Comparison of ENCODE assay signal across 8 mouse cellular contexts in genomic region chr14:30626756-30627742, GRCm38 (mm10). TPM values are rescaled to one million over a fixed set of nuclear protein-coding genes. Genes with fewer than 3 reads are reported as not detected.
DNase-seq lines count a peak whose midpoint lies in the region; ATAC-seq and TF ChIP-seq lines count a peak whose summit lies in the region.

No protein-coding gene starts in this region.

- WGBS in kidney, postnatal 0 days: 46% methylated on average over 12 of the region's 12 CpGs
- 55% methylated on average over 12 of the region's 12 CpGs for WGBS in intestine, embryonic 14.5 days

- H3K4me1 ChIP-seq in kidney, postnatal 0 days (replicated peaks; ENCODE audit: insufficient read depth, low read length): peaks cover 15% of the 10 kb centered on the region
- peaks cover 4% of the 10 kb centered on the region for H3K4me1 ChIP-seq in cortical plate, adult 2 months (ENCODE audit: control insufficient read depth, insufficient read depth, low read length)
- H3K4me1 ChIP-seq in intestine, embryonic 14.5 days (replicated peaks; ENCODE audit: control insufficient read depth, insufficient read depth, low read length): peaks cover 16% of the 10 kb centered on the region; the same call in 1 of the 2 replicates

- no peak for TF ChIP-seq POLR2A in cortical plate, adult 2 months (IDR thresholded peaks at IDR 0.05; ENCODE audit: extremely low read depth, insufficient read depth, low read length)
- no peak for TF ChIP-seq POLR2A in myocyte (IDR thresholded peaks at IDR 0.05; ENCODE audit: insufficient read length, low read depth)

- no peak for TF ChIP-seq CTCF in kidney, postnatal 0 days (IDR thresholded peaks at IDR 0.05; ENCODE audit: low read depth)
- TF ChIP-seq CTCF in cortical plate, adult 2 months (IDR thresholded peaks at IDR 0.05; ENCODE audit: extremely low read depth, insufficient read depth, low read length): no peak

- no peaks in the 10 kb centered on the region for H3K27me3 ChIP-seq in kidney, postnatal 0 days (ENCODE audit: insufficient read depth, low read length)
- no peaks in the 10 kb centered on the region for H3K27me3 ChIP-seq in intestine, embryonic 14.5 days (replicated peaks; ENCODE audit: control insufficient read depth, insufficient read depth, low read length)
- no peaks in the 10 kb centered on the region for H3K27me3 ChIP-seq in myocyte (ENCODE audit: control insufficient read depth, insufficient read depth, insufficient read length)

- H3K4me2 ChIP-seq in kidney, postnatal 0 days (ENCODE audit: low read length): peak overlapping the region; percentile 76
- H3K4me2 ChIP-seq in intestine, embryonic 14.5 days (ENCODE audit: low read length): peak overlapping the region; percentile 66
- peak overlapping the region; percentile 65 for H3K4me2 ChIP-seq in myocyte (ENCODE audit: low read depth)

- no peak for DNase-seq in kidney, postnatal 0 days (ENCODE audit: low spot score)
- DNase-seq in kidney, postnatal 36 days: no peak
- no peak for DNase-seq in intestine, embryonic 14.5 days (ENCODE audit: low spot score)
- no peak for DNase-seq in adipocyte (ENCODE audit: low spot score)
- DNase-seq in layer of hippocampus, postnatal 10 days (ENCODE audit: low spot score in 2 of 2): no peak

- H3ac ChIP-seq in myocyte (ENCODE audit: control insufficient read depth, insufficient read length): peak overlapping the region; percentile 45

- peak overlapping the region; percentile 58 for H3K4me3 ChIP-seq in kidney, postnatal 0 days (replicated peaks; ENCODE audit: low read depth, low read length)
- no peak overlapping the region; the same call in 1 of the 2 replicates for H3K4me3 ChIP-seq in cortical plate, adult 2 months (ENCODE audit: insufficient read depth, low read length)
- H3K4me3 ChIP-seq in intestine, embryonic 14.5 days (ENCODE audit: low read depth, low read length): peak overlapping the region; percentile 75
- H3K4me3 ChIP-seq in myocyte: peak overlapping the region; percentile 85

- H3K9ac ChIP-seq in kidney, postnatal 0 days (ENCODE audit: low read depth, low read length): peak overlapping the region; percentile 78
- peak overlapping the region; percentile 46 for H3K9ac ChIP-seq in intestine, embryonic 14.5 days (ENCODE audit: low read length)

- H3K36me3 ChIP-seq in kidney, postnatal 0 days (ENCODE audit: insufficient read depth, low read length): no peaks in the 10 kb centered on the region
- H3K36me3 ChIP-seq in intestine, embryonic 14.5 days (ENCODE audit: control insufficient read depth, insufficient read depth, low read length): no peaks in the 10 kb centered on the region
- no peaks in the 10 kb centered on the region for H3K36me3 ChIP-seq in myocyte (ENCODE audit: control insufficient read depth, insufficient read depth)

- no peaks in the 10 kb centered on the region for H3K9me3 ChIP-seq in kidney, postnatal 0 days (replicated peaks; ENCODE audit: low read length)
- H3K9me3 ChIP-seq in intestine, embryonic 14.5 days (ENCODE audit: control insufficient read depth, low read length): no peaks in the 10 kb centered on the region

- H3K79me2 ChIP-seq in myocyte (ENCODE audit: control insufficient read depth, insufficient read depth): peaks cover 20% of the 10 kb centered on the region

- no peak for ATAC-seq in kidney, postnatal 0 days (replicated peaks; ENCODE audit: low FRiP score, low read depth)
- no peak for ATAC-seq in intestine, embryonic 14.5 days (replicated peaks; ENCODE audit: low FRiP score, low TSS enrichment, low read depth)
- ATAC-seq in frontal cortex, adult (ENCODE audit: low TSS enrichment): no peak

- peak overlapping the region; percentile 87 for H3K27ac ChIP-seq in kidney, postnatal 0 days
- 0 out of 2 replicates have a peak overlapping the region, but pooled peaks have one; percentile 22 for H3K27ac ChIP-seq in cortical plate, adult 2 months (ENCODE audit: insufficient read depth, low read length)
- peak overlapping the region; percentile 57; the same call in 1 of the 2 replicates for H3K27ac ChIP-seq in intestine, embryonic 14.5 days (ENCODE audit: low read depth)

TF ChIP-seq in myocyte, 11 proteins besides CTCF, POLR2A, EP300 and RAD21:
- TF ChIP-seq SRF (IDR thresholded peaks at IDR 0.05; ENCODE audit: control insufficient read depth, insufficient read length, low read depth): no peak

RNA-seq across cellular contexts. Expression of gene Prkcd, which starts 1.0 kb away (rescaled TPM):
- polyA plus RNA-seq in kidney, postnatal 0 days (2015; fragmentation: Nextera tagmentation; extraction: Ambion mirVana): 44.9 and 46.9 TPM in 2 replicates
- 17.7 and 19.7 TPM in 2 replicates for polyA plus RNA-seq in cortical plate, adult 2 months (2012; rRNA removed)
- 43.2 and 46.5 TPM in 2 replicates for polyA plus RNA-seq in intestine, embryonic 14.5 days (2014; fragmentation: Nextera tagmentation; extraction: Ambion mirVana)
- polyA plus RNA-seq in myocyte (2012; fragmentation: generic; extraction: Trizol): 23.6 TPM
- total RNA-seq in layer of hippocampus, postnatal 10 days (2021): 10 to 100 TPM; 37.2 to 38.6 TPM

RNA-seq across cellular contexts. Expression of gene Rft1, which starts 27.1 kb away (rescaled TPM):
- polyA plus RNA-seq in kidney, postnatal 0 days (2015; fragmentation: Nextera tagmentation; extraction: Ambion mirVana): 14.0 and 17.1 TPM in 2 replicates
- polyA plus RNA-seq in cortical plate, adult 2 months (2012; rRNA removed): 12.9 and 13.2 TPM in 2 replicates
- polyA plus RNA-seq in intestine, embryonic 14.5 days (2014; fragmentation: Nextera tagmentation; extraction: Ambion mirVana): 15.7 and 16.6 TPM in 2 replicates
- 12.3 TPM for polyA plus RNA-seq in myocyte (2012; fragmentation: generic; extraction: Trizol)
- total RNA-seq in layer of hippocampus, postnatal 10 days (2021): 10 to 100 TPM; 10.2 to 11.2 TPM

Comparison
In these comparisons a context has a peak if more than half of its experiments do, and no peak if none do; other contexts are left out.
1. H3K27ac ChIP-seq: peak in every context shown above with its lines; median percentile 87 in kidney, postnatal 0 days; 57 in intestine, embryonic 14.5 days; 22 in cortical plate, adult 2 months.